Mouse (Mus musculus): ENCODE measurements around the gene Nr1h3.

Nr1h3 gene

DNA sequence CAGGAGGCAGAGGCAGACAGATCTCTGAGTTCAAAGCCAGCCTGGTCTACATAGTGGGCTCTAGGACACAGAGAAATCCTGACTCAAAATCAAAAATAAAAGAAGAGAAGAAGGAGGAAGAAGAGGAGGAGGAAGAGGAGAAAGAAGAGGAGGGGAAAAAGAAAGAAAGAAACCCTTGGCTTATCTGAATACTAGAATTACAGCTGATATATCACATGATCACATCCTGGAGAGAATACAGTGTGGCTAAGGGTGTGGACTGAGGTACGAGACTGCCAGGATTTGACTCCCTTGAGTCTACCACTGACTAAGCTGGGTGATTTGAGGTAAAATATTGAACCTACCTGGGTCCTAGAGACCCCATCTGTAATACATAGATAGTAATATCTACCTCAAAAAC lies 16.4 kb downstream of the Nr1h3 start:
- in situ Hi-C loops (cut with MboI, MseI) = no loop called here

DNA sequence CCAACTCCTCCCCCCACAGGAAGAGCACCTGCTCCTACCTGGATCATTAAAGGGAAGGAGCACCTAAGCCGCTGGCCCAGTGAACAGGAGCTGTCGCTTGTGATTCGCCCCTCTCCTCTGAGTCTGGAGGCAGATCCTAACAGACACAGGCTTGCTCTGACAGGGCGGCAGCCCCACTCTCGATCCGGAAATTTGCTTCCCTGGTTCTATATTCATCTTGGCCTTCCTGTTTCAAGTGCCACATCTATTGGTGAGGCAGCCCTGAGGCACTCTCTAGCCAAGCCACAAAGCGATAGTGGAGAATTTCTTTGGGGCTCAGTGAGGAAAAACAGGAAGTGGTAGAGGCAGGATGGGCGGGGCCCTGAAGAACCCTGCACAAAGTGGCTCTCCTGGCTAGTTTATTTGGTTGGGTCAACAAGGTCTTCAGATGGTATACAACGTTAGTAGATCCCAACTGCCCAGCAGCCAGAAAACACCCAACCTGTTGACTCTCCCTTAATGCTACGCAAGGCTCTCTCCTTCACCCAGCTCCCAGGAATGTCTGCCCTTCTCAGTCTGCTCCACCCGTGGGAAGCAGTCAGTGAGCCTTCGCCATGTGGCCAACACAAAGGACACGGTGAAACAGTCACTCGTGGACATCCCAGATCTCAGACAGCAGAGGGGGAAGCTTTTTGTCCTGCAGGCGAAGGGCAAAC lies 18.8 kb downstream of the Nr1h3 start, which contains the start of gene Madd:
TSS of gene Madd (minus strand) at position 127 of the 695 bp plus-strand sequence.
- in situ Hi-C loops (cut with MboI, MseI) = no loop called here

DNA sequence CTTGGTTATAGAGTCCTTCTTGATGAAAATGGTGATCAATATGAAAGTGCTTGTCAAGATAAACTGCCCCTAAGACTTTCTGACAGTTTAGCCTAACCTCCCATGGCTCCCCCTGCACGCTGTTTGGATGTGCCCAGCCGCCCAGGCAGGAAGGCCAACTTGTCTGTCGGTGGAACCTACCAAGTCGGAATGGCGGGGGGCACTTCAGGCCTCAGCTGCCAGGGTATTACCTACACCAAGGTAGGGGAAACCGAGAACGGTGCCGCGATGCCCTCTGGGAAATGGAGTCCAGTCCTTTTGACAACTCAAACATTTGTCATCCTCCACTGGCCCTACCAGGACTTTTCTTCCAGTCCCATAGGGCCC lies 19.5 kb downstream of the Nr1h3 start:
- in situ Hi-C loops (cut with MboI, MseI) = no loop called here

DNA sequence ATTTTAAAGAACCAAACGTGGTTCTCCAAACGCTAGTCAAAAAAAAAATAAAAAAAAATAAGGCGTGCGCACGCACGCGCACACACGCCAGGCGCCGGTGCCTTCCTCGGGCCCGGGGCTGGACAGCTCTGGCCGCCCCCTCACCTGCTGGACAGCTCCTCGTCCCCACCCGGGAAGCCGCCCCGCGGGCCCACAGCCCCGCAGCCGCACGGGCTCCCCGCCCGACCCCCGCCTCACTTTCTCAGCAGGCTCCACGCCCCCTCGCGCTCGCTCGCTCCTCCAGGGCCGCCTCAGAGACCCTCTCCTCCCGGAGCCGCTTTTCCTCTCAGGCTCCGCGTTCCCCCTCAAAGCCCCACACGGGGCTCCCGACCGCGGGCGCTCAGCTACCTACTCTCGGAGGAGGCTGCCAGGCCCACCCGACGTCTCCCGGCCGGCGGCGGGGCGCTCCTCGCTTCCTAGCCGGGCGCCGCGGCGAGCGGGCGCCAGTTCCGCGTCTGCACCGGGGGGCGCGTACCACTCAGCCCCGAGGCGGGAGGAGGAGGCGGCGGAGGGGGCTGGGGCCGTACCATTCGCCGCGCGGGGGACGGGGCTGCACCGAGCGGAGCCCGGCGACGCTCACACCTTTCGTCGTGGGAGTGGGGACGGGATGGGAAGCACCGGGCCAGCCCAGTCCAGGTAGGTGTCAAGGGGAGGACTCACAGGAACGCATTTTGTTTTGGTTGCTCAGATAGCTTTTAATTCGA lies 20.1 kb downstream of the Nr1h3 start:
- in situ Hi-C loops (cut with MboI, MseI) = no loop called here

DNA sequence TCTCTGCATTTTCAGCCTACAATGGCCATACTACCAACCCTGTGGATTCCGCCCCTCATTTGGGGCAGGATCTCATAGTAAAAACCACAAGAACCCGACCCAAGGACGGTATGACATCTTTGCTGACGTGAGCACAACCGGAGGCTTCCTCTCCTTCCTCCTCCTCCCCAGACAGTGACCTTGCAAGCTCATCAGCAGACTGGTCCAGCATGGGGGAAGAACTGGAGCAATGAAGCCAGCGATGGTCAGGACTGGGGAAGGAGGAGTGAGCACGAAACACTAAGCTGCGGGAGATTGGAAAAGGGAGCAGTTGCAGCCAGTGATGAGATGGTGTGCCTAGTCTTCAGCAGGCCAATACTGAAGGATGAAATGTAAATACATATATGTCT lies 20.6 kb downstream of the Nr1h3 start:
- in situ Hi-C loops (cut with MboI, MseI) = no loop called here

DNA sequence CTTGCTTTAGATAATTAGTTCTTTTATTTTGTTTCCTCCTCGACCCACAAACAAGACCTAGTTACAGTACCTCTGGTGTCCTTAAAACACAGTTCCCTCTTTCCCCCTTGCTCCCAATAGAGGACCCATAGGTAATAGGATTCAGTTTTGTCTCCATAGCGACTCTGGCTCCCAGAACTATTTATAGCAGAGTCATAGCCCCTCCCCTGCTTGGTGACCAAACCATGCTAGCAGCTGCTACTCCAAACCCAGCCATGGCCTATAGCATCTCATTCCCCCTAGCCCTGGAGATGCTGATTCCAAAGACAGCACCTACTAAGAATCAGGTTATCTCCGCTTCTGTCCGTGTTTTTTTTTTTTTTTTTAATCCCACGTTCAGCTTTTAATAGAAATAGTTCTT lies 21.9 kb downstream of the Nr1h3 start:
- in situ Hi-C loops (cut with MboI, MseI) = no loop called here

DNA sequence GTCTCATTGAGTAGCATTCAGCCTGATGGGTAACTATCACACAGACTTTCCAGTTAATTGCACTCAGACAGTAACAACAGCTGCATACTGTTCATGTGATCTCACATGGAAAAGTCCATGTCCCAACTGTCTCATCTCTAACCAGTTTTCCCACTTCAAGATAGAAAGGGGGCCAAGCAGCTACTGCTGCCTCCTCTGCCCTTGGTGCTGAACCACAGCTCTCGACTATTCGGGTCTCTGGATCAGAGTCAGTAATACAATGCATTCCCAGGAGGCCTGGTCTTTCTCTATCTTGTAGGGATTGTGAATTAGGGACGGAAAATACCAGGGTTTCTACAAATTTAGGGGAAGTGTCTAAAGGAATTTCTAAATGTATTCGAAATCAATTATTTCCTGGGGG lies 22.8 kb downstream of the Nr1h3 start:
- in situ Hi-C loops (cut with MboI, MseI) = no loop called here

DNA sequence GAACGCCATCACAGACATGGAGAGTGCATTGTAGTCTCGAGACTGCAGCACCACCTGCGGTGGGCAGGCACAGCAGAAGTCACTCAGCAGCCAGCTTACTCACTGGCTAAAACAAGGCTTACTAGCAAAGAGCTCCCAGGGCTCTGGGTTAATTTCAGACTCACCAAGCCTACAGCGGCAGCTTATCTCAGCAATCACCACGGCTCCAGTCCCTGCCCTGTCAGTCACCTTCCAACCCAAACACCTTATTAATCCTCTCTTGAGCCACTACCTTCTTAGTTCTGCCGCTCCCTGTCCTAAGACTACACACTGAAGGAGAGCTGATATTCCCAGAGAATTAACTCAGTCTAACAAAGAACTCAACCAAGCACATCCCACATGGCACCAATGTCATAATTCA lies 26.4 kb downstream of the Nr1h3 start:
- in situ Hi-C loops (cut with MboI, MseI) = no loop called here

DNA sequence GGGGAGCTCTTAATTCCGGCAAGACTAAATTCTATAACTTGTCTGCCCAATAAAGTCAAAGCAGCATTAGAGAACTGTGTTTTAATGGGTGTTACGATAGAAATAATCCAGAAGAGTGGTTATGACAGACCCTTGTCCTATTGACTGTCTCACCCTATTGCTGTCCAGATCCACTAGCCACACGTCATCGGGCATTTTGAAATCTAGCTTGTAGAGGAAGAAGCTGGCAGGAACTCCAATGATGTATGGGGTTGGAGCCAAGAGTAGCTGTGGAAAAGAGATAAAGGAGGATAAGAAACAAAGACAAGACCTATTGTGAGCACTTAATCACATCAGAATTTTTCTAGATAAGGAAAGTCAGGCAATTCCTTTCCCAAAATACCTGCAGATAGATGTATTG lies 27.1 kb downstream of the Nr1h3 start:
- in situ Hi-C loops (cut with MboI, MseI) = no loop called here

DNA sequence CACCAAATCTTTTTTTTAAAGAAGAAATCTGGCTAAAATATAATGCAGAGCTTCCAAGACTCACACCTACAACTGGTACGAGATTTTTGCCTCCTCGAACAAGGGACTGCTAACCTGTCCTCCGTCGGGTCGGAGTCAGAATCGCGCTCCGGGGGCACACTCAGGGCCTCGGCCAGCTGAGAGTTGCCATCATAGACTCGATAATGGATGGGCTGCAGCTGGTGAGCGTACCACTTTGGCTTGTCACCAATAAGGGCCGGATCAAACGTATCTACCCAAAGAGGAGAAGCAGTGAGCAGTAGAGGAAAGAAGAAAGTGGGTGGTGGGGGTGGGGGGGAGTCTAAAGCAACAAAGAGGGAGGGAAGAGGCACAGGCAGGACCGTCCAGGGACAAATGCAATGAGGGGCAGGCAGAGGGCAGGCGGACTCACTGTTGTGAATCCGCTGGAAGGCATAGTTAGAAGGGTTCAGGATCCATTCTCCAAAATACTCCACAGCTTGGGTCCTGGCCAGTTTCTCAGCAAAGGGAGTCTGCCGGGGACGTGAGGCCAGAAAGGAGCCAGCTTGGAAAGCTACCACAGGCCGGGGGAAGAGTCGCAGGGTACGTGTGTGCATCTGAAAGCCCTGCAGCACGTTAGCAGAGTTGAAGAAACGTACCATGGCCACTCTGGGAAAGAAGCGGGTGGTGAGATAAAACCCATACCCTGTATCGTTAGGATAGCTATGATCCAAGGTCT lies 32.9 kb downstream of the Nr1h3 start:
- in situ Hi-C loops (cut with MboI, MseI) = loop anchor here (10.0 kb wide), 2 partner anchors 405 to 445 kb away; no protein-coding TSS in a partner anchor

DNA sequence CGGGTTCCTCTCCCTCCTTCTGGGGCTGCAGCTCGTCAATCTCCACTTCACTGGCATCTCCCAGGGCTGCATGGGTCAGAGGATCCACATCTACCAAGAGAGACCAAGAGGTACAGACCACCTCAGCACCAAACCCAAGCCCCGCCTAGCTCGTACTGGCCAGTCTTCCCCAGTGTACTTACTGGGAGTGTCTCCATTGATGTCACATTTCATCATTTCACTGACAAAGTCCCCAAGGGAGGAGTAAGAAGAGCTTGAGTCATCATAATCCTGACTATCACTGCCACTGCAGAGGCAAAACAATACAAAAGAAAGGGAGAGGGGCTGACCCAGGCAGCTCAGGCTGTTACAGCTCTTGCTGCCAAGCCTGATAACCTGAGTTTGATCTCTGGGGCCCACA lies 35.0 kb downstream of the Nr1h3 start:
- in situ Hi-C loops (cut with MboI, MseI) = loop anchor here (10.0 kb wide), 2 partner anchors 407 to 443 kb away; no protein-coding TSS in a partner anchor

DNA sequence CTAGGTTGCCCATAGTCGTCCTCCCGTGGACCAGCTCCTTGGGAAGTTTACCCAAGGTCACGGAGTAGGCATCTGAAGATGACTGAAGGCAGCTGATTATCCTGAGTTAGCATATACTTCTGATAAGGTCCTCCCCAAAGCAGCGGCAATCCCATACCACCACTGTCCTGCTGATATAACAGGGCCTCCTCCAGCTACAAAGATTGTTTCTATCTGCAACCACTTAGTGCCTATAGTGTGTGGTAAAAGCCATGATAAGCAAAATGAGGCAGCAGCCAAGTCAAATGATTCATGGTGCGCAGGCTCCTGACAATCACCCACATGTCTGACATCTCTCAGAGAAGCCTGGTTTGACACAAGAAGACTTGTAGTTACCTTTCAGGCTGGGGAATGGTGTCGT lies 37.6 kb downstream of the Nr1h3 start:
- in situ Hi-C loops (cut with MboI, MseI) = loop anchor here (10.0 kb wide), 2 partner anchors 410 to 440 kb away; no protein-coding TSS in a partner anchor

DNA sequence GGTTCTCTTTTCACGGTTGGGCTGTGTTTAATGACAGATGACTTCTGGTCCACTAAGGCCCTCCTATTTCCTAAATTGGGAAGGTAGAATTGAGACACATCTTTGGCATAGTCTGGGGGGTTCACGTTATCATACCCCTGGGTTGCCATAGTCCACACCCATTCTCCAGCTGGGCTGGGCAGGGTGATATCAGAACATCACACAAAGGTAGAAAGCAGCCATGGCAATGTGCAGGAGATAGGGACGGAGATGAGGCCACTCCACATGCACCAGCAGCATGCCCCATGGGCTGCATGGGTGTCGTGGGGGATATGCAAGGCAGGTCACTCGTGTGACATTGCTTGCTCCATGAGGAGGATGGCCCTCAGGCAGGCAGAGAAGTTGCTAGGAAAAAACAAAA lies 39.1 kb downstream of the Nr1h3 start:
- in situ Hi-C loops (cut with MboI, MseI) = loop anchor here (10.0 kb wide), 2 partner anchors 411 to 439 kb away; no protein-coding TSS in a partner anchor

DNA sequence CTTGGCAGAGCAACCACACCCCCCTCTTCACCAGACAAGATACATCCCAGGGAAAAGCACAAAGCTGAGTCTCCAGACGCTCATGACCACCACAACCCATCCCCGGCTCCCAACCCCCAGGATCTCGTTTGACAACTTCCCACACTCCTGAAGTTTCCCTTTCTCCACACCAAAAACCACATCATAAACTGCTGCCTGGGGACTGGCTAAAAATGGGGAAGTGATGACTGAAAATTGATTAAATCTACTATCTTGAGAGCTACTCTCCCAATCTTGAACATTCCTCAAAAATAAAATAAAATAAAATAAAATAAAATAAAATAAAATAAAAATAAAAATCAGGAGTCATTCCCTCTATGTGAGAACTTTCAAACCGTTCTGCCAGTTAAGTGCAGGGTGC lies 39.7 kb downstream of the Nr1h3 start:
- in situ Hi-C loops (cut with MboI, MseI) = loop anchor here (10.0 kb wide), 2 partner anchors 412 to 438 kb away; no protein-coding TSS in a partner anchor

DNA sequence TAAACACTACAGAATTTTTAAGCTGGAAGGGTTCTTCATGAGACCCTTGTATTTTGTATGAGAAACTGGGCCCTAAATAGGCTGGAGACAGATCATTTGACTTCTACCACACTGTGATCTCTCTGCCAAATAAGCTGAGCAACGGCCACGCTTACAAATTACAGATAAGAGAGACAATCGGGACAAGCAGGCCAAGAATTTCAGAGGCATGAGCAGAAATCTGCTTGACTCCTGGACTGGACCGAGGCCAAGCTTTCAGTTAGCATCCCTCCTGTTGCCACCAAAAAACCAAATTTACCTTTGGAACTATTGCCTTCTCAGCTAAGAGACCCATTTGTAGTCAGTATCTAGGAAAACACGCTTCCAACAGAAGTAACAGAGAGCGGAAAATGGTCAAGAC lies 42.0 kb downstream of the Nr1h3 start:
- in situ Hi-C loops (cut with MboI, MseI) = loop anchor here (10.0 kb wide), 2 partner anchors 414 to 436 kb away; no protein-coding TSS in a partner anchor

DNA sequence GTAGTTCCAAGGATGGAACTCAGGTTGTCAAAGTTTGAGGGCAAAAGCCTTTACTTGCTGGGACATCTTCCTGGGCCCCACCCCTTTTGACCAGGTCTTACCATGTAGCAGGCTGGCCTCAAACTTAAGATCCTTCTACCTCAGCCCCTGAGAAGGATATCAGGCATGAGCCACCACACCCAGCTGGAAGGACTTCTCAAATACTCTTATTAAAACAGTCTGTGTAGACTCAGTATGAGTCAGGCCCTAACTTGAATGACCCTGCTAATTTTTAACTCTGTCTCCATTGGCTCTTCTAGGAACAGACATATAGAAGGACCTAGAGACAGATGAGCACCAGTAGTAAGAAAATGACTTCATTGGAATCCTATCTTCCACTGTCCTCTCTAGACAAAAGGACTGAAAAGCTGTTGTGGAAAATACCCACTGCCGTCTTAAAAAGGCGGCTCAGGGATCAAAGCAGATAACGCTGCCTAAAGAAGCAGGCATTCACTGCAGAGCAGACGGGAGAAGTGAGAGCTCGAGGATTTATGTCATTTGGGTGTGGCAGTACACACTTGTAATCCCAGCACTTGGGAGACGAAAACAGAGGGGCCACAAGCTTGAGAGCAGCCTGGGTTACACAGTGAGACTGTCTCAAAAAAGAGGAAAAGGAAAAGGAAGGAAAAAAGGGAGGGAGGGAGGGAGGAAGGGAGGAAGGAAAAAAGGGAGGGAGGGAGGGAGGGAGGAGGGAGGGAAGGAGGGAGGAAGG lies 45.5 kb downstream of the Nr1h3 start:
- in situ Hi-C loops (cut with MboI, MseI) = no loop called here

DNA sequence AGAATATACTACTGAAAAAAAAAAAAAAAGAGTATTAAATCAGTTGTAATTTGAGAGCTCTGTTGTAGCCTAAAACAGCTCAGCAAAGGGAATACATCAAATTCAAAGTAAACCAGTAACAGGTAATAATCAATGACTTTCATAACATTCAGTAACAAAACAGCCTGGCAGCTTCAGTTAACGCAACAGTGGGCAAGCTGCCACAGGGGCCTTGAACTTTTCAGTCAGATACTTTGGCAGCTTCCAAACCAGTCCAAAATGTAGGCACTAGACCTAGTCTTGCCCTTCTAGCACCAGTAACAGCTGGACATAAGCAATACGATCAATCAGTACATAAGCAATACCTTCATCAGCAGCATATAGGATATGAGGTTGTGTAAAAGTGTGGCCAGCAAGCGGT lies 48.5 kb downstream of the Nr1h3 start:
- in situ Hi-C loops (cut with MboI, MseI) = loop anchor here (5.0 kb wide), 1 partner anchor 38 kb away; no protein-coding TSS in a partner anchor

DNA sequence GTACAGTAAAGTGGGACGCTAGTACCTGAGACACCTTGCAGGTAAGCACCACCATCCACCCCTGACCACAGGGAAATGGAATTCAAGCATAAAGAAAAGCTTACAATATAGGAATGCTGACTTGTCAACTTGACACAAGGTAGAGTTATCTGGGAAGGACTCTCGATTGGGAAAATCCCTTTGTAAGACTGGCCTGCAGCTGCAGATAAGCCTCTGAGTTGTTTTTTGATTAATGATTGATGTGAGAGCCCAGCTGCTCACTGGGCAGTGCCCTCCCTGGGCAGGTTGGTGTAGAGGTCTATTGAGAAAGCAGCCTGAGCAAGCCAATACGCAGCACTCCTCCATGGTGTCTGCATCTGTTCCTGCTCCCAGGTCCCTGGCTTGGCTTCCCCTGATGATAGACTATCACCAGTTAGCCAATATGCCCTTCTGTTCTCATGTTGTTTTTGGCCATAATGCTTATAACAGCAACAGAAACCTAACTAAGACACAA lies 49.7 kb downstream of the Nr1h3 start:
- in situ Hi-C loops (cut with MboI, MseI) = loop anchor here (5.0 kb wide), 1 partner anchor 39 kb away; no protein-coding TSS in a partner anchor

DNA sequence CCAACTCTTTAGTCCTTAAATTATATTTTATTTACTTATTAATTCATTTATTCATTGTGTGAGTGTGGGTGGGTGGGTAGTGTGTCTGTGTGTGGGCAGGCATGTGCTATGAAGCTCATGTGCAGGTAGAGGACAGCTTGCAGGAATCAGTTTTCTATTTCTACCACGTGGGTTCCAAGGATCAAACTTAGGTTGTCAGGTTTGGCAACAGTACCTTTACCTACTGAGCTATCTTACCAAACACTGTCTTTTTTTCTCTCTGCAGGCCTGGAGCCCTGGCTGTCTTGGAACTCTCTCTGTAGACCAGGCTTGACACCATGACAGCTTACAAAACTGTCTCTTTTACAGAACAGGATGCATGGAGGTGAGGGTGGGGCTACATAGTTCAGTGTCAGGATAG lies 51.3 kb downstream of the Nr1h3 start:
- in situ Hi-C loops (cut with MboI, MseI) = loop anchor here (5.0 kb wide), 1 partner anchor 41 kb away; no protein-coding TSS in a partner anchor

DNA sequence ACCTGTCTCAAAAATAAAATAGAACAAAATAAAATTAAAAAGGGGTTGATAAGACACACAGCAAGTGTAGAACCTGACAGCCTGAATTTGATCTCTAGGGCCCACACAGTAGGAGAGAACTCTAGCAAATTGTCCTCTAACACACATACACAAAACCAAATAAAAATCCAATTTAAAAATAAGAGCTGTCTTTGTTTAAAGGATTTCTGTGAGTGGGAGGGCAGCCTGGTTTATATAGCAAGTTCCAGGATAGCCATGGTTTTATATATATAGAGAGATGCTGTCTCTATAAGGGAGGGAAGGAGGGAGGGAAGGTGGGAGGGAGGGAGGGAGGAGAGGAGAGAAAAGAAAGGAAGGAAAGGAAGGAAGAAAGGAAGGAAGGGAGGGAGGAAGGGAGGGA lies 54.5 kb downstream of the Nr1h3 start:
- in situ Hi-C loops (cut with MboI, MseI) = no loop called here

DNA sequence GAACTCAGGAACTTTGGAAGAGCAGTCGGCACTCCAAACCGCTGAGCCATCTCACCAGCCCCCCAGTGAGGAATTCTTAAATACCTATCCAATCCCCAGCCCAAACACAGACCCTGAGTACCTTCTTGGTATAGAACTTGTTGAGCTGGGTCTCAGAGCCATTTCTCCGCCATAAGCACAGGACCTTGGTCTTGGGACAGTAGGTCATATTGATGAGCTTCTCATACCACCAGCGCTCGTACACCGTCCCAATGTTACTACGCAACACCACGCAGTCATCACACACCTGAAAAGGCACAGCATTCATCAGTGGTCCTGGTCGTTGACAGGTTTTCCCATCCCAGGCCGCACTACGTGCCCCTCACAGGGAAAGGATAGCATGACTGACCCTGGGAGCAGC lies 59.2 kb downstream of the Nr1h3 start:
- in situ Hi-C loops (cut with MboI, MseI) = no loop called here

All from T-helper 1 cell (primary cell).